Mouse (Mus musculus) liver (tissue): ENCODE results near the gene Wls.

Source experiments
- DNase-seq: peaks from one replicate; pipeline ENCODE4 v3.0.0-alpha.2; 2020; ENCODE audit warnings: mixed read lengths

The Wls gene

DNA sequence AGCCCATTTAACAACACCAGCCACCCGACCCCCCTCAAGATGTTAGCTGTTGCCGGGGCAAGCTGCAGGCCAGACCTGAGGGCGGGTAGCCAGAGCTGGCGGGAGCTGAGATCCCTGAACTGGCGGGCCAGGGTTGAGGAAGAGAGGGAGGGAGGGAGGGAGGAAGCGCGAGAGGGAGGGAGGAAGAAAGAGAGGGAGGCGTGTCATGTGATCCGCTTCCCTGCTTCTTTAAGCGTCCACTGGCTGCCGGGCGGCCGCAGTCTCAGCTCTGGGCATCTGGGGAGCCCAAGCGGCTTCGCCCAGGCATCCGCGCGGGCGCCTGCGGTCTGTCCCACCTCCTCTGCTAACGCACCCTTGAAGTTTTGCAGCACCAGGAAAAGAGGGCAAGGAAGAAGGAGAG lies at the start of gene Wls:
Wls (plus strand) TSS at position 192 of the 400 bp plus-strand sequence.
- peak; percentile 67 for DNase-seq

- no peak for DNase-seq
Measured at GRCm38 (mm10) chr3:159789781-159790180, 49.7 kb upstream of the Wls start.

GRCm38 (mm10) chr3:159831535-159831934 lies 7.9 kb upstream of the Wls start:
- no peak for DNase-seq

DNA sequence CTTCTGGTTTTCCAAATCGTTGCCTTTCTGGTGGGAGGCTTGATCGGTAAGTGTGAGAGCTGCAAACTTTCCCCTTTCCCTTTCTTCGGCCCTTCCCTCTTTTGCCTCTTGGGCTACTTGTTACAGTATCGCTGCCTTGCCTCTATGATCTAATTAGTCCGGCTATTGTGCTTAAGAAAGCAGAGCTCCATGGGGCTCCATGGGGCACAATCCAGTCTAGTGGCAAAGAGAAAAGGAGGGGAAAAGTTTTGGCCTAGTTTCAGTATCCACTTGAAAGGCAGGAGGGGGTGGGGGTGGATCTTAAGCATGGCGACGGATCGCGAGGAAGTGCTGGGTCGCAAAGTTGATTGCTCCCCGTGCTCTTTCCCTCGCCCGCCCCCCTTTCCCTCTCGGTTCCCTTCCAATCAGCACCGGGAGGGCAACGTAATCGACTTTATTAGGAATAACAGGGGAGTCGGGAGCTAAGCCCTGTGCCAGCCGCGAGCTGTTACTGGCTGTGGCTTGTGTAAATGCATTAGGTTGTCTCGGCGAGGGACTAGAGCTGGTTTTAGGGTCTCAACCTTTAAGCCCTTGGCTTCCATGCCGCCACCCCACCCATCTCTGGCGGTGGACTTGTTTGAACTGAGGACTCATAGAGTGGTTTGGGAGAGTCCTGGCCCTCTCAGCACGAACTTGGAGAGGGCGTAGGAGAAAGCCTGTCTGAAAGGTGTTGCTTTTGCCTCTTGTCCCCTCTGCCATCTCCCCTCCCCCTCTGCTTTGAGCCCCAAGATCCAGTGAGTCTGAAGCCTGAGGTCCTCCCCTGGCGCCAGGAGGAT lies 737 bp downstream of the Wls start:
- peak; percentile 32 for DNase-seq

DNA sequence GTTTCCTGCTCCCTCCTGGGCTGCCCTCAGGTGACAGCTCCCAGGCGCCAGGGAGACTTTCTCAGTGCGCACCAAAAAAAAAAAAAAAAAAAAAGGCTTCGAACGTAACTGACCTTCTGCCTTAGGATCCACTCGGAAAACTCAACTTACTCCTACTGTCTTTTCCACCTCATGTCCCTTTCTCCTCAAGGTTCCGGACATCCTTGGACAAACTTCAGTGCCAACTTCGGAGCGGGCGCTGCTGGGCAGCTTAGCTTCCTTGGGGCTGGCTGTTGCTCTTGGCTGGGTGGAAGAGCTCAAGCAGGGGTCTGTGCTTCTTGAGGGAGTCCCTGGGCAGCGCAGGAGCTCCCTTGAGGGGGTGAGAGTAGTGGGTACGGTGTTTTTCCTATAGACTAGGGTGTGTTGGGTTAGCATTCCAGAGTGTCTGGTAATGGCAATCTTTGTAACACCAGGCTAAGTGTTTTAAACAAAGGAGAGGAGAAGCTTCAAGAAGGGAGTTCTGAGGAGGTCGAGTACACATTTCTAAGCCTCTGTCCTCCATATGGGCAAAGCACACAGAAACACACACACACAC lies 1.4 kb downstream of the Wls start:
- peak; percentile 6 for DNase-seq

DNA sequence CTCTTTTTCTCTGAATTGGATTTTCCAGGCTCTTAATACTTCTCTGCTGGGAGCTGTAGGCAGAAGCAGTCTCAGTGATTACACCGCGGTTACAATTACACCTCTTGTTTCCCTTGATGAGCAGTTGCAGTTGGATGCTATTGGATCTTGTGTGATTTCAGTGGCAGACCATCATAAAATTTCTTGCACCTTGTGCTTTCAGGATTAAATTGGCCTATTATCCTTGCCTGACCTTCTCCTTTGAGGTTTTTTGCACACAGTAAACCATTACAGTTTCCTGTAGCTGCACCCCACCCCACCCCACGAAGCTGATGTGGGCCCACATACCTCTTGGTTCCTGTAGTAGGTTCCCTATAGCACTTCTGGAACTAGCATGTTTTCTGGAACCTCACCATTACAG lies 2.0 kb downstream of the Wls start:
- no peak for DNase-seq

DNA sequence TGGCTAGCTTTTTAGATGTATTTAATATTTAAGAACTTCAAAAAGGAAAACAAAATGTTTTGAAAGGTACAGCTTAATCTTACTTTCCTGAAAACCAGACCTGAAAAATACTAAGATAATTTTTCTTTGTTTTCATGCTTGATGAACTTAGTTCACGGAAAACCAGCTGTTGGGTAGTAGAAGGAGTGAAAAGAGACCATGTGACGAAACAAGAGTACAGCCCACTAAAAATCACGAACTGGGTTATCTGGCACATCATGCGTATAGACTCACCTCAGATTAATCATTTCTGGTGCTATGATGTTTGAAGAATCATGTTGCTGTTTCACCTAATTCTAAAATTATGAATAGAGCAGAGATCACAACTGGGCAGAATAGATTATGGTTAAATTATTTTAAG lies 3.7 kb downstream of the Wls start:
- DNase-seq, result no peak

GRCm38 (mm10) chr3:159847410-159848016 lies 8.0 kb downstream of the Wls start:
- DNase-seq, result no peak

DNA sequence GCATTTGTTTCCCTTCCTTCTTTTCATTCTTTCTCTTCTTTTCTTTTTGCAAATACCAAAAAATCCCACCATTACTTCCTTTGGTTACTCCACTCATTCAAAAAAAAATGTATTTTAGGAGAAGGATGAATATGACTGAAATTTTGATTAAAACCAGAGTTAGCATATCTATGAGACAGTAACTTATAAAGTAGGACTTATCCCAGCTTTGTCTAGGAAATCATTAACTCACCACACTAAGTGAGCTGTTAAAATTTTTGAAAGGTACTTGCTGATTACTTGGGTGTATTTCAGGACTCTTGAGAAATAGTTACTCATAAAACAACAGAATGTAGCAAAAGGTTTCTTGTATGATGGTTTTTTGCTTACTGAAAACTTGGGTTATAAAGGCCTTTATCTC lies 8.7 kb downstream of the Wls start:
- DNase-seq, result no peak

DNA sequence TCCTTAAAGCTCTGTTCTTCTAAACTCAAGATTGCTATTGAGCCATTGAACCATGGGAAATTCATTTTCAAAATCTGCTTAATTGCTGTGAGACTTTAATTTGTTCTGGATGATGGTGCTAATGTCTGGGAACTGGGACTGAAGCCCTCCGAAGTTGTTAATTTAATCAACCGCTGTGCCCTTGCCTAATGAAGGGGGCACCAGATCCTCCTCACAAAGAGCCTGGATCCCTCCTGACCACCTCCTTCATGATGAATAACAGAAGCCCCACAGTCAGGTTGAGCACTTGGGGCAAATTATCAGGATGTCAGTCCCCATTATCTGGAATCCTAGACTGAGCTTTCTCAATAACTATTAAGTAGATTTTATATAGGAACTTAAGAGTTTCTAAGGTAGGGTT lies 12.0 kb downstream of the Wls start:
- no peak for DNase-seq

GRCm38 (mm10) chr3:159851980-159852379 lies 12.5 kb downstream of the Wls start:
- DNase-seq, result no peak

DNA sequence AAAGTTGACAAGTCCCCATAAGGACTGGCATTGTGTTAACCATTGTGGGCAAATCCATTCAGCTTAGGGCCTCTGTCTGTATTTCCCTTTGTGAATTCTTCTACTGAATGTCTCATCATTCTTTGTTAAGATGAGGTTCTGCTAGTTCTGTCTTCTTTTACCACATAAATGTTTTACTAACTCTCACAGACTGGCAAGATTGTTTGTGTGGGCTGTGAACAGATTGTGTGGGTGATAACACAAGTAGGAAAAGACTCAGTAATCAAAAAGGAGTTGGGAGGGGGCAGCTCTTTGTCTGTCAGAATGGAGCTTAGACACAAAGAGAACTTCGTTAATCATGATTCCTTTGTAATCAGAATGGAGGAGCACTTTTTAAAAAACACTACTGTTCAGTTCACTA lies 17.6 kb downstream of the Wls start:
- no peak for DNase-seq

DNA sequence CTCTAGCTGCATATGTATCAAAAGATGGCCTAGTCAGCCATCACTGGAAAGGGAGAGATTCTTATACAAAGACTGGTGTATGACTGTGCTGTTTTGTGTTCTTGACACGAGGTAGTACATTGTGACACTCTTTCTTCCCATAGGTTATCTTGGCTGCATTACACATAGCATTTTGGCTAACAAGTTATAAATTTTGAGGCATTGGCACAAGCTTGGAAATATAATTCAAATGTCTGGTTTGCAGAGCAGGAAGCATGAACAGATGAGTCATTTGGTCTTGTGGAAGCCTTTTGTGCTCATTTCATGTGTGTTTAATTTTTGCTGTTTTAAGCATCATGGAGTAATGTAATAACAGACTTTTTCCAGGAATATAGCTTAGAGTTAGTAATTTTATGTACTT lies 26.2 kb downstream of the Wls start:
- DNase-seq, result no peak

- DNase-seq, result no peak
Measured at GRCm38 (mm10) chr3:159878983-159879382, 39.5 kb downstream of the Wls start.

GRCm38 (mm10) chr3:159883325-159883724 lies 43.9 kb downstream of the Wls start:
- no peak for DNase-seq

- no peak for DNase-seq
Measured at GRCm38 (mm10) chr3:159884802-159885201, 45.3 kb downstream of the Wls start.

- peak; percentile 28 for DNase-seq
Measured at GRCm38 (mm10) chr3:159885271-159885670, 45.8 kb downstream of the Wls start.

GRCm38 (mm10) chr3:159885781-159886400 lies 46.4 kb downstream of the Wls start:
- DNase-seq, result no peak

DNA sequence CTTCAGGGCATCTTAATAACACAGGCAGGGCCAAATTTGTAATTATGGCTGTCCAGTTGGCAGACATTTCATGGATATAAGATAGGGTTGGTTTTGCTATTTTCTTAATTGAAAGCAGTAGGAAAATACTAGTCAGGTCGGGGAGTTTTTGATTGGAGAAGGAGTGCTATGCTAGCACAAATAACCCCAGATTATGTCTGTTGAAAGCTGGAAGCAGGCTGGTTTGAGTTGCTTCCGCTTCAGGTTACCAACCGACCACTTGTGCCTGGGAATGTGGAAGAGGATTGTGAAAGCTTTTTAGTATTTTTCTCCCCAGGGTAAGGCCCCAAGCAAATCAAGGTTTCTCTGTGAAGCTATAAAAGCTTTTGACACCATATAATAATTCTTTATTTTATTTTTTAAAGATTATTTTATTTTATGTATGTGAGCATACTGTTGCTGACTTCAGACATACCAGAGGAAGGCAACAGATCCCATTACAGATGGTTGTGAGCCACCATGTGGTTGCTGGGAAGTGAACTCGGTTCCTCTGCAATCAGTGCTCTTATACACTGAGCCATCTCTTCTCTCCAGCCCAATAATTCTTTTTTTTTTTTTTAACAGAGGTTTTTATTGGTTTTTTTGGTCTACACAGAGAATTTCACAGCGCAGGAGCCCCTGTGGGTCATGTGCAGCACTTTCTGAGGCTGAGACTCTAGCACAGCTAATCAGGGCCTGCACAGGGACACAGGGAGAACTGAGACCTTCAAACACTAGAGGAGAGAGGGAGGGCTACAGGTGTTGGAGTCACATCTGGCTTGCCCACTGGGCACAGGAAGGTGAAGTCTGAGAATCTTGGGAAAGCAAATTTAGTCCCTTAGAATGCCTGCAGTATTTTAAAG lies 50.9 kb downstream of the Wls start:
- DNase-seq, result no peak

GRCm38 (mm10) chr3:159891057-159891752 lies 51.7 kb downstream of the Wls start:
- no peak for DNase-seq

GRCm38 (mm10) chr3:159907329-159907728 lies 67.9 kb downstream of the Wls start:
- no peak for DNase-seq
